Mouse (Mus musculus) heart, embryonic 14.5 days (tissue): ENCODE data around the gene Hspb1. TPM values are rescaled to one million over a fixed set of nuclear protein-coding genes. Genes with fewer than 3 reads are reported as not detected.

ENCODE experiments used
- ATAC-seq: fragments of 200-750 bp; cut with Nextera tagmentation; 2 replicates; pipeline ENCODE4 v1.8.0; 2017; ENCODE audit warnings: low read depth, moderate TSS enrichment; ENCODE audit not compliant: insufficient number of reproducible peaks, insufficient read depth, low FRiP score
- H3K27ac ChIP-seq, 2 experiments: fragments of 200-500 bp in 1 of 2; fragments of 300-500 bp in 1 of 2; sonication (generic) in 1 of 2; replicated peaks in 1 of 2; 2 replicates each; pipeline ENCODE4 v1.5.1; 2012 to 2014; ENCODE audit warnings: low read depth in 2 of 2, low read length in 2 of 2, control low read depth in 1 of 2, mild to moderate bottlenecking in 1 of 2, mixed read lengths in 1 of 2; ENCODE audit not compliant: control insufficient read depth in 1 of 2, insufficient read depth in 1 of 2
- H3K27me3 ChIP-seq: fragments of 300-500 bp; sonication (generic); 2 replicates; pipeline ENCODE4 v1.6.1; 2014; ENCODE audit warnings: mild to moderate bottlenecking, low read length, control low read depth; ENCODE audit not compliant: control insufficient read depth, insufficient read depth
- H3K36me3 ChIP-seq: fragments of 300-500 bp; sonication (generic); 2 replicates; pipeline ENCODE4 v1.6.1; 2014; ENCODE audit warnings: mild to moderate bottlenecking, control low read depth, low read length, mixed read lengths; ENCODE audit not compliant: control insufficient read depth, insufficient read depth
- H3K4me1 ChIP-seq, 2 experiments: fragments of 200-500 bp in 1 of 2; fragments of 300-500 bp in 1 of 2; sonication (generic) in 1 of 2; 2 replicates each; pipeline ENCODE4 v1.6.1; 2012 to 2014; ENCODE audit warnings: low read length in 2 of 2, control low read depth in 1 of 2, mixed read lengths in 1 of 2; ENCODE audit not compliant: control insufficient read depth in 2 of 2, insufficient read depth in 2 of 2
- H3K4me2 ChIP-seq: fragments of 300-500 bp; sonication (generic); 2 replicates; pipeline ENCODE4 v1.6.1; 2014; ENCODE audit warnings: mild to moderate bottlenecking, low read length
- H3K4me3 ChIP-seq, 2 experiments: fragments of 200-500 bp in 1 of 2; fragments of 300-500 bp in 1 of 2; sonication (generic) in 1 of 2; 2 replicates each; pipeline ENCODE4 v1.5.1; 2012 to 2014; ENCODE audit warnings: low read length in 2 of 2, mild to moderate bottlenecking in 2 of 2, control low read depth in 1 of 2, low read depth in 1 of 2, moderate library complexity in 1 of 2; ENCODE audit not compliant: control insufficient read depth in 1 of 2, insufficient read depth in 1 of 2
- H3K9ac ChIP-seq: fragments of 300-500 bp; sonication (generic); 2 replicates; pipeline ENCODE4 v1.6.1; 2014; ENCODE audit warnings: mild to moderate bottlenecking, low read length
- H3K9me3 ChIP-seq: fragments of 300-500 bp; sonication (generic); 2 replicates; pipeline ENCODE4 v1.6.1; 2016; ENCODE audit warnings: low read length, control low read depth; ENCODE audit not compliant: control insufficient read depth
- WGBS: fragments of 180-500 bp; shearing (Covaris S2); extraction: QIAGEN DNeasy Blood & Tissue Kit; methylation state at CpG from one replicate; pipeline ENCODE4 v1.1.7; 2014; 5-methylcytosine and 5-hydroxymethylcytosine counted together
- polyA plus RNA-seq: library from polyadenylated mRNA; unstranded; fragments of >200 nt; fragmentation: Nextera tagmentation; extraction: Ambion mirVana; gene quantifications from 2 replicates; pipeline ENCODE4 v1.2.1, GENCODE M21; 2014

Hspb1 gene
- polyA plus RNA-seq, 1 experiment from 2014 or later = 1,014 TPM

GRCm38 (mm10) chr5:135923901-135924300, 36.2 kb downstream of the Hspb1 start:
- H3K4me3 ChIP-seq = no peak overlapping the region

GRCm38 (mm10) chr5:135929685-135930424, 42.1 kb downstream of the Hspb1 start:
- no peak for ATAC-seq
- Histone ChIP-seq H3K27ac (no peak overlapping the region), H3K9me3 (no peaks in the 10 kb centered on the region), H3K4me2 (no peak overlapping the region), H3K36me3 (peaks cover 76% of the 10 kb centered on the region), H3K4me3 (no peak overlapping the region), H3K4me1 (peaks cover 3 to 20% of the 10 kb centered on the region in 2 experiments; a peak in 3 of 4 replicates), H3K9ac (no peak overlapping the region), H3K27me3 (no peaks in the 10 kb centered on the region)
- WGBS = 69% methylated on average over 6 of the region's 6 CpGs

More at GRCm38 (mm10) chr5:135923901-135924300, 36.2 kb downstream of the Hspb1 start:
- WGBS = 96% methylated on average over 7 of the region's 7 CpGs
- Histone ChIP-seq H3K9me3 (no peaks in the 10 kb centered on the region), H3K27me3 (no peaks in the 10 kb centered on the region), H3K36me3 (peaks cover 97% of the 10 kb centered on the region), H3K4me1 (no peaks in the 10 kb centered on the region), H3K4me2 (no peak overlapping the region), H3K9ac (no peak overlapping the region), H3K27ac (no peak overlapping the region)
- ATAC-seq = no peak

GRCm38 (mm10) chr5:135931526-135931925, 43.8 kb downstream of the Hspb1 start:
- Histone ChIP-seq H3K9ac (no peak overlapping the region), H3K4me2 (no peak overlapping the region), H3K4me3 (no peak overlapping the region), H3K27ac (no peak overlapping the region), H3K9me3 (no peaks in the 10 kb centered on the region), H3K36me3 (peaks cover 59% of the 10 kb centered on the region), H3K27me3 (no peaks in the 10 kb centered on the region), H3K4me1 (peaks cover 8 to 23% of the 10 kb centered on the region in 2 experiments)
- no peak for ATAC-seq
- WGBS = 68% methylated on average over 9 of the region's 9 CpGs

GRCm38 (mm10) chr5:135932359-135932758, 44.6 kb downstream of the Hspb1 start:
- peaks cover 51% of the 10 kb centered on the region for H3K36me3 ChIP-seq

GRCm38 (mm10) chr5:135933222-135933899, 45.6 kb downstream of the Hspb1 start:
- Histone ChIP-seq H3K4me2 (peak overlapping the region; percentile 70), H3K9me3 (no peaks in the 10 kb centered on the region), H3K27me3 (no peaks in the 10 kb centered on the region), H3K4me1 (peaks cover 8 to 23% of the 10 kb centered on the region in 2 experiments), H3K27ac (peak overlapping the region in 1 of 2 experiments; percentile 96; a peak in 3 of 4 replicates), H3K4me3 (peak overlapping the region; percentile 72 to 86), H3K36me3 (peaks cover 41% of the 10 kb centered on the region), H3K9ac (peak overlapping the region; percentile 93)
- ATAC-seq = no peak
- 10% methylated on average over 11 of the region's 12 CpGs for WGBS

More at GRCm38 (mm10) chr5:135932359-135932758, 44.6 kb downstream of the Hspb1 start:
- Histone ChIP-seq H3K4me3 (no peak overlapping the region), H3K9me3 (no peaks in the 10 kb centered on the region), H3K27me3 (no peaks in the 10 kb centered on the region), H3K9ac (no peak overlapping the region), H3K27ac (no peak overlapping the region), H3K4me1 (peaks cover 8 to 23% of the 10 kb centered on the region in 2 experiments), H3K4me2 (peak overlapping the region; percentile 70)
- WGBS = 55% methylated on average over 2 of the region's 2 CpGs
- ATAC-seq = no peak

- H3K27ac ChIP-seq = peak overlapping the region; percentile 95 to 96
- under 1% methylated on average over 30 of the region's 35 CpGs for WGBS
- peaks cover 8 to 23% of the 10 kb centered on the region in 2 experiments for H3K4me1 ChIP-seq
- no peaks in the 10 kb centered on the region for H3K27me3 ChIP-seq
- H3K9ac ChIP-seq = peak overlapping the region; percentile 93
- ATAC-seq = peak; percentile 29
- H3K4me3 ChIP-seq = peak overlapping the region; percentile 72 to 86
- no peaks in the 10 kb centered on the region for H3K9me3 ChIP-seq
- H3K4me2 ChIP-seq = peak overlapping the region; percentile 70
- H3K36me3 ChIP-seq = peaks cover 35% of the 10 kb centered on the region
Observed at GRCm38 (mm10) chr5:135933900-135934441, 46.3 kb downstream of the Hspb1 start.

GRCm38 (mm10) chr5:135934481-135935175, 46.9 kb downstream of the Hspb1 start, which contains the start of gene Ywhag:
TSS of gene Ywhag (minus strand) at chr5:135934616.
- peak; percentile 97 for ATAC-seq
- WGBS = under 1% methylated on average over 45 of the region's 48 CpGs

More at GRCm38 (mm10) chr5:135934481-135935175, 46.9 kb downstream of the Hspb1 start, which contains the start of gene Ywhag:
- H3K27me3 ChIP-seq = no peaks in the 10 kb centered on the region
- no peaks in the 10 kb centered on the region for H3K9me3 ChIP-seq
- peak within 1 kb of the TSS; percentile 70 for H3K4me2 ChIP-seq
- peak within 1 kb of the TSS; percentile 72 to 86 for H3K4me3 ChIP-seq
- H3K36me3 ChIP-seq = peaks cover 29% of the 10 kb centered on the region
- H3K4me1 ChIP-seq = peaks cover 8 to 23% of the 10 kb centered on the region in 2 experiments
- H3K27ac ChIP-seq = peak within 1 kb of the TSS; percentile 95 to 96
- H3K9ac ChIP-seq = peak within 1 kb of the TSS; percentile 93
